Mouse (Mus musculus) right cerebral cortex, postnatal 10 days (tissue): Measurements from ENCODE around the gene Abhd14b.
A peak's percentile ranks its signal among the peaks of the same experiment; 100 is the strongest.

Experiments used
- DNase-seq, 2 experiments: peaks; one replicate each; pipeline ENCODE4 v3.0.0; 2021; ENCODE audit warnings: low spot score in 2 of 2

The Abhd14b gene

DNA sequence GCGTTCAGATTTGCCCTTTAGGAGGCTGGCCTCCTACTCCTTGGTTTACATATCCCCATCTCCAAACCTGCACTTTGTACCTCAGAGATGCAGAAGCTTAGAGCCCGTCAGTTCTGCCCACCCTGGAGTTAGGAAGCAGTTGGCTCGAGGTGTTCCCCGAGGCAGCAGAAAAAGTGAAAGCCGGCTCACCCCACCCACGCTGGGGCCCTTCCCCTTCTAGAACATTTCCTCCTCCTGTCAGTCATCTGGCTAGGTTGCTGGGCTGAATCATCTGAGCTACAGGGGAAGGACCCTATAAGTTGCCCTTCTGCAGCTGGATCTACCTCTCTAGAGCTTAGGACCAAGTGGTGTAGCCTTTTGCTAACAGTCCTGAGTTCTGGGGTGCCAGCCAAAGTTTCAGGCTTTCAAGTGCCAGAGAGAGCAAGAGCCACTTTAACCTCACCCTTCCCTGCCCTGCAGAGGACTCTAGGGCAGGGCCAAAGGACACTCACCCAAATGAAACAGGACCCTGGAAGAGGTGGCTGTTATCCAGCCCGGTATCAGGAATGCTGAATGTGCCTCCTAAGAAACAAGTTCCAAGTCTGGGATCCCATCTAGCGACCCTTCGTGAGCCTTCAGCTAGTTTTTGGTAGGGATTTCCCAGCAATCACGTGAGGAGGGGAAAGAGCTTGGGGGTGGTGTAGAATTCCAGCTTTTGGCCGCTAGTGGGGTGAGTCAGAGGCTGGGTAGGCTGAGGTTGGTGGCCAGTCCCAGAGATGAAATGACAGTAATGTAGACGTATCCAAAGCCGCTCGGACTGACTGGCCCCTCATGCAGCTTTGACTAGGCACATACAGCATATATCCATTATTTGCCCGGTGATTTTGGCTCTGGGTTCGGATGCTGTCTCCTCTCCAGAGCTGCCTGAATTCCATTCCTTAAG lies 29.0 kb downstream of the Abhd14b start:
- DNase-seq: peak; percentile 46 to 49

DNA sequence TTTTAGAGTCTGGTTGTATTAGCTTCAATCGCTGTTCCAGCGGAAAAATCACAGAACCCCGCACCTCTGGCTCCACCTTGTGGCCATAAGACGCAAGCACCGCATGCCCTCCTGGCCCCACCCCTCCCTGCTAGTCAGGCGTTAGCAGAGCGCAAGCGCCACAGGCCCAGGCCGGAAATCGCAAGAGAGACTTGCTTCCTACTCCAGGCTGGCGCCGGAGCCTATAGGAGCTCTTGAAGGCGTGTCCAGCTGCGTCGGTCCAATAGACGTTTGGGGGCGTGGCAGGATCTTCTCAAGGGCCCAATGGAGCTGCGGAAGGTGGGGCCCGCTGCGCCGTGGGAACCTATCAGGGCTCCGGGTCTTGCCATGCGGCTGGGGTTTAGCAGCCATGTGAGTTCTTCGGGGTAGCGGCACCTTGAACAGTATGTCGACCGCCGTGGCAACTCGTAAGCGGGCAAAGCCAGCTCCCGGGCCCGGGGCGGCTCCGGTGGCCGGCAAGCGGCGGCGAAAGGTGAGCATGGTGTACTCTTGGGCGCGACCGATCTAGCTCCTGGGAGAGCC lies 29.7 kb downstream of the Abhd14b start, which contains the start of gene Parp3:
TSS of gene Parp3 (minus strand) at position 26 of the 561 bp plus-strand sequence.
- peak; percentile 100 for DNase-seq

DNA sequence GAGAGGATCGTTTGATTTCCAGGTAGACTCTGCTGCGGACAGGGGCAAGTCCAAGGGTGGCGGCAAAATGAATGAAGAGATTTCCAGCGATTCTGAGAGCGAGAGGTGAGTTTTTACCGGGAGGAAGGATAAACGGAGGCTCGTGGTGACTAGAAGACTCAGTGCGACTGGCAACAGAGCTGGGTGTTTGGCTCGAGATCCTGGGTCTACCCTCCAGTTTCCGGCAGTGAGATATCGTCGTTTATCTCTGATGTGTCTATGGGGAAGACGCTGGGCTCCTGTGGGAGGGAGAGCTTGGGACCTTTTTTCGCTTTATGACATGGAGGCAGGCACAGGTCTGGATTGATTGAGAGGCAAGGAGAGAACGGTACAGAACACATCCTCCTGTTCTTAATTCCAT lies 30.4 kb downstream of the Abhd14b start:
- DNase-seq: peak; percentile 25 to 27

DNA sequence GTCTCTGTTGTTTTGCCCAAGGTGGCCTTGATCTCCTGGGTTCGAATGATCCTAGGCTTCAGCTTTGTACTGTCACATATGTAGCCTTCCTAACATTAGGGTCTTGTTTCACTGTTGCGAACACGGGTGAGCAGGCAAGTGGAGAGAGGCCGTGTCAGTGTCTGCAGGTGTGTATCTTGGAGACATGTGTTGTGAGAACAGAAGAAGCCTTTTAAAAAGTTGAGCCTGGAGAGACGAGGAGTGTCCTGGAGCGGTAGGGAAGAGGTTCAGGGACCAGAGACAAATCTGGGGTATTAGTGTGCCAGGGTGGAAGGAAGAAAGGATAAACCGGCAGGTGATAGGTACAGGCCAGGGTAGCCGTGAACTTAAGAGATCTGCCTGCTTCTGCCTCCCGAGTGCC lies 30.8 kb downstream of the Abhd14b start:
- DNase-seq: peak in 1 of 2 experiments; percentile 22

DNA sequence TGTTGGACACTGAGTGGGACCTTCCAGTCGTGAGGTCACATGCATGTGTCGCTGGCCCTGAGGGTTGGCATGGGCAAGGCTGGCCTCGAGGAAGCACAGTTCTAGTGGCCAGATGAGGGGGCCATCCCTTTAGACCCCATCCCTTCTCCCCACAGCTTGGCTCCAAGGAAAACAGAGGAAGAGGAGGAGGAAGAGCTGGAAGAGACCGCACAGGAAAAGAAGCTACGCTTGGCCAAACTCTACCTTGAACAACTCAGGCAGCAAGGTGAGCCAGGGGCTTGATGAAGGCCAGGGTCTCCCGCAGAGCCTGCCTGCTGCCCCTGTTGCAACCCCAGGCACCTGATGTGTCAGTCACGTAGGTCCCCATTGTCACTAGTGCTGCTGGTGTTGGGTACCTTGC lies 33.3 kb downstream of the Abhd14b start:
- DNase-seq: peak in 1 of 2 experiments; percentile 20

DNA sequence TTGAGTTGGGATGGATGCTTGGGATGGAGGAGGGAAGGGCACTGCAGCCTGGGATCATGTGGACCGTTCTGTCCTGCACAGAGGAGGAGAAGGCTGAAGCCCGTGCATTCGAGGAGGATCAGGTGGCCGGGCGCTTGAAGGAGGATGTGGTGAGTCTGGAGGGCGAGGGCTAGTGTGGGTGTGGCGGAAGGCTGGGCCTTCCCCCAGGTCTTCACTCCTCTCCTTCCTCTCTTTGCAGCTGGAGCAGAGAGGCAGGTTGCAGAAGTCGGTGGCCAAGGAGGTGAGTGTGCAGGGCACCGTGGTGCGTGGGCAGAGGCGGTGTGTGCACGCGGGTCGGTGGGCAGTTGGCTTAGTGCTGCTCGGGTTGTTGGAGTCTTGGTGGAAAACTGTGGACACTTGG lies 33.8 kb downstream of the Abhd14b start:
- DNase-seq: peak in 1 of 2 experiments; percentile 25

DNA sequence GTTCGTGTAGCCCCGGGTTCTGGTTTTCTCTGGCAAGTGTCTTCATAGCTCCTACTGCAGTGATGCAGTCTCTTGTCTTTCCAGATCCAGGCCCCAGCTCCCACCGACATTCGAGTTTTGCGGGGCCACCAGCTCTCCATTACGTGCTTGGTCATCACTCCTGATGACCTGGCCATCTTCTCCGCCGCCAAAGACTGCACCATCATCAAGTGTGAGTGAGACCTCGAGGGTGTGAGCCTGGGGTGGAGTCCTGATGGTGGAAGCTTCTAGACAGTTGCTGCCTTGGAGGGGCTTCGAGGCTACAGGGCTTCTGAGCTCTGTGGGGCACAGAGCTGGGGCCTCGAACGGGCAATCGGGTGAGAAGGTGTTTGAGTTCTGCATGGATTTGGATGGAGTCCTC lies 34.4 kb downstream of the Abhd14b start:
- DNase-seq: peak in 1 of 2 experiments; percentile 26

DNA sequence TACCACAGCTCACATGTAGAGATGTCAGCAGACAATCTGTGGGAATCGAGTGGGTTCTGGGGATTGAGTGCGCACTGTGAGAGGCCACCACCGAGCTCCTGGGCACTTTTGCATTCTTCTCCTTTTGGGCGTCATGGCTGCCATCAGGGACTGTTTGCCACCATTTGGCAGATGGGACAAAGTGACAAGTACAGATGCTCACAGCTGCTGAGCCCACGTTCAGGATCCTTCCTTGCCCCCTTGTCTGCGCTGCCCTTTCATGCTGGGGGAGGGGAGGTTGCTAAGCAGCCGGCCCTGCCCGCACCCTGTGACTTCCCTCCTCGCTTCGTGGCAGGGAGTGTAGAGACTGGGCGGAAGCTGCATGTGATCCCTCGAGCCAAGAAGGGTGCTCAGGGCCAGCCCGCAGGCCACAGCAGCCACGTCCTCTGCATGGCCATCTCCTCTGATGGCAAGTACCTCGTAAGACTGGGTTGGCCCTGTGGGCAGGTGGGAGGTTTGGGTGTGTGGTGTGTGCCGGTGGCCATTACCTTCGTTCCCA lies 35.4 kb downstream of the Abhd14b start:
- DNase-seq: peak in 1 of 2 experiments; percentile 26

DNA sequence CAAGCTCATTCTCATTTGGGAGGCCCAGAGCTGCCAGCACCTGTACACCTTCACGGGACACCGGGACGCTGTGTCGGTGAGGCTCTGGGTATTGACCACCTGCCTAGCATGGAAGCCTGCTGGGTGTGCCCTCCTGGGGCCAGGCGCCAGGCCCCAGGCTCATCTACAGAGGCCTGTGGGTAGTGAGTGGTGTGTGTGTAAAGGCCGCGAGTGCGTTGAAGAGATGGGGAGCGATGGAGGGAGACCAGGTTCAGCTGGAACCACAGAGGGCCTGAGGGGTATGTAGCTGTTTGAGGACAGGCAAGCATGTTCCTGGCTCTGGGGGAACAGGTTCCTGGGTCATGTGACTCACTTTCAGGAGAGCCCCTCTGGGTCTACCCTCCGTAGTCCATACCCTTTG lies 35.9 kb downstream of the Abhd14b start:
- peak in 1 of 2 experiments; percentile 16 for DNase-seq

DNA sequence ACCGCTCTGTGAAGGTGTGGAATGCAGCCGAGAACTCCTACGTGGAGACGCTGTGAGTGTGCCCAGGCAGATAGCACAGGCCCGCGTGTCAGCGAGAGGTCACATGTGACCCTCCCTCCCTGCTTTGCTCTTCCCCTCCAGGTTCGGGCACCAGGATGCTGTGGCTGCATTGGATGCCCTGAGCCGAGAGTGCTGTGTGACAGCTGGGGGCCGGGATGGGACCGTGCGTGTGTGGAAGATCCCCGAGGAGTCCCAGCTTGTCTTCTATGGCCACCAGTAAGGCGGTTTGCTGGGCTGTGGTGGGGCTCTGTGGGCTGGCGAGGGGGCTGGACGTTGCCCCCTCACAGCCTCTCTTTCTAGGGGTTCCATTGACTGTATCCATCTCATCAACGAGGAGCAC lies 36.3 kb downstream of the Abhd14b start:
- DNase-seq: peak in 1 of 2 experiments; percentile 19

DNA sequence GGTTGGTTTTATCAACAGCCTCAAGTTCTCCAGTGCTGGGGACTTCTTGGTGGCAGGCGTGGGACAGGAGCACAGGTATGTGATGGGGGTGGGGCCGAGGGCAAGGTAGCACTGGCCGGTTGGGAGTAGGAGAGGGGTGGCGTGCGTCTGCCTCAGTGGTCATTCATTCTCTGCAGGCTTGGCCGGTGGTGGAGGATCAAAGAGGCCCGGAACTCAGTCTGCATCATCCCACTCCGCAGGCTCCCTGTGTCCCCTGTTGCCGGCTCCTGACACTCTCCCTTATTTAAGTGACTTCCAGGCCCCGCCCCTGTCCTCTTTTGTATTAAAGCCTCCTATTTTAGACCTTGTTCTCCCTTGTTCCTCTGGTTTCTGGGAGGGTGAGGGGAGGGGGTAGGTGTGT lies 37.8 kb downstream of the Abhd14b start:
- peak in 1 of 2 experiments; percentile 24 for DNase-seq

DNA sequence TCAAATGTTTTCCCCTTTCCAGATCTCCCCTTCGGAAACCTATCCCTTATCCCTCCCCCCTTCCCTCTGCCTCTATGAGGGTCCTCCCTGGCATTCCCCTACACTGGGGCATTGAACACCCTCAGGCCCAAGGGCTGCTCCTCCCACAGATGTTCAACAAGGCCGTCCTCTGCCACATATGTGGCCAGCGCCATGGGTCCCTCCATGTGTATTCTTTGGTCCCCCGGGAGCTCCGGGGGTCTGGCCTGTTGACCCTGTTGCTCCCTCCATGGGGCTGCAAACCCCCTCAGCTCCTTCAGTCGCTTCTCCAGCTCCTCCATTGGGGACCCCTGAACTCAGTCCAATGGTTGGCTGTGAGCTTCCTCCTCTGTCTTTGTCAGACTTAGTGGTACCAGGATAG lies 40.3 kb downstream of the Abhd14b start:
- DNase-seq: peak in 1 of 2 experiments; percentile 14

DNA sequence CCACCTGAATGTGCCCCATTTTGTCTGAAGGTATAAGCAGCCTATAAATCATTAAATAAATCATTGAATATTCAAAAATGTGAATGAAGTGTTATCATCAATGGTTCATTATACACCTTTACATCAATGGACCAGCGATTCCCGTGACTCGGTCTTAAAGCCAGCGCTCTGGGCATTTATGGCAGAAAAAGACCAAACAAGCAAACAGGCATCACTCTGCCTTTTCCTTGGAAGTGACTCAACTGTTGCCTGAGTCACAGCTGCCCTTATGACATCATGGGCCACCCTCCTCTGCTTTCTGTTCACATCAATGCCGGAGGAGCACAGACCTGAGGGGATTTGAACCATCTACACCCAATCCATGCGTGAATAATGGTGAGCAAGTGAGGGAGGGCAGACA lies 52.4 kb downstream of the Abhd14b start, which contains the start of gene Iqcf1:
TSS of gene Iqcf1 (plus strand) at position 301 of the 400 bp plus-strand sequence.
- no peak for DNase-seq

DNA sequence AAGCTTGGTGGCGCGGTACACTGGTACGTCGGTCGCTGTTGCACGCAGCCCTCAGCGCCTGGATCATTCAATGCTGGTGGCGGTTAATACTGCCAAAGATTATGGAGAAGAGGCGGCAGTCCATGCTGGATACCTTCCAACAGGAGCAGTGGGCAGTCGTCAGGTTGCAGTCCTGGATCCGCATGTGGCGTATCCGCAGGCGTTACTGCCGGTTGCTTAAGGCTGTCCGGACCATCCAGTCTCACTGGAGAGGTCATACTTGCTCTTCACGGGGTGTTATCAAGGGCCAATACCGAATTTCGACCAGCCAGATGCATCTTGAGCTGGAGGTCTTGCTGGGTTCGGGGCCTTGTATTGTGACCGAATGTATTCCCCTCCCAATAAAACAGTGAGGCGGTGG lies 54.6 kb downstream of the Abhd14b start:
- no peak for DNase-seq
